Mouse (Mus musculus) ES-Bruce4 (cell line): ENCODE measurements around the gene Slc27a2. TPM values are rescaled to one million over a fixed set of nuclear protein-coding genes. Genes with fewer than 3 reads are reported as not detected.

Experiments used
- H3K27ac ChIP-seq: 2 replicates; pipeline ENCODE4 v1.5.1; 2012; ENCODE audit warnings: low read length, inconsistent platforms; ENCODE audit not compliant: insufficient read depth
- H3K27me3 ChIP-seq: 2 replicates; pipeline ENCODE4 v1.6.1; 2012; ENCODE audit warnings: mild to moderate bottlenecking, low read length, inconsistent platforms; ENCODE audit not compliant: control insufficient read depth, poor library complexity, insufficient read depth, severe bottlenecking
- H3K36me3 ChIP-seq: 2 replicates; pipeline ENCODE4 v1.6.1; 2012; ENCODE audit warnings: inconsistent platforms, mild to moderate bottlenecking, low read length, moderate library complexity; ENCODE audit not compliant: control insufficient read depth, poor library complexity, insufficient read depth, severe bottlenecking
- H3K4me1 ChIP-seq: one replicate; pipeline ENCODE4 v1.8.1; 2011; ENCODE audit warnings: low read length; ENCODE audit not compliant: control insufficient read depth, insufficient read depth
- H3K4me3 ChIP-seq: 2 replicates; pipeline ENCODE4 v1.5.1; 2011; ENCODE audit warnings: low read depth, mild to moderate bottlenecking, low read length
- H3K9ac ChIP-seq: 2 replicates; pipeline ENCODE4 v1.6.1; 2012; ENCODE audit warnings: low read depth, mild to moderate bottlenecking, inconsistent platforms; ENCODE audit not compliant: poor library complexity, severe bottlenecking
- H3K9me3 ChIP-seq: replicated peaks from 2 replicates; pipeline ENCODE4 v1.6.1; 2012; ENCODE audit warnings: mild to moderate bottlenecking, low read length, inconsistent platforms; ENCODE audit not compliant: control insufficient read depth, poor library complexity, insufficient read depth, severe bottlenecking
- CTCF ChIP-seq: IDR thresholded peaks from one replicate; pipeline ENCODE4 v1.8.1; 2011; ENCODE audit warnings: low read depth, low read length
- EP300 ChIP-seq: IDR thresholded peaks from 2 replicates; pipeline ENCODE4 v1.6.1; 2011; ENCODE audit warnings: low read depth, low read length; ENCODE audit not compliant: insufficient read depth
- POLR2A ChIP-seq: IDR thresholded peaks from one replicate; pipeline ENCODE4 v1.8.1; 2011; ENCODE audit warnings: low read length; ENCODE audit not compliant: insufficient read depth
- polyA plus RNA-seq: library from polyadenylated mRNA; stranded (reverse); fragments of >200 nt; gene quantifications from 2 replicates; pipeline ENCODE4 v1.2.4, GENCODE M21; 2011; ENCODE audit warnings: low read depth; ENCODE audit not compliant: missing spikeins, insufficient read depth, insufficient read length

The Slc27a2 gene
- polyA plus RNA-seq, 1 experiment, result 9.7 TPM

DNA sequence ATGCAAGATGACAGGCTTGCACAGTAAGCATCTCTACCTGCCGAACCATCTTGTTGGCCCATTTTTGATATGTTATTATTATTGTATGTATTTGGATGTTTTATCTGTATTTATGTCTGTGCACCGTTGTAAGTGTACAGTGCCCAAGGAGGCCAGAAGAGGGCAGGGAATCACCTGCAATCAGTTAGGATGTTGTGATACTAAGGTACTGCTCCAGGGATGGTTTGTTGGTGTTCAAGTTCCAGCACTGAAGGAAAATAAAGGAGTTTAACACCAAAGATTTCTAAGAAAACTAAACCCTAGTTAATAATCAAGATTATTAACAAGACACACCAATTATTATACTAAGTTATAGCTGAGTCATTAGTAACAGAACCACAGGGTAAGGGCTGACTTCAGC lies 81.0 kb downstream of the Slc27a2 start:
- Histone ChIP-seq H3K27ac (no peak overlapping the region), H3K27me3 (no peaks in the 10 kb centered on the region), H3K9ac (no peak overlapping the region), H3K9me3 (no peaks in the 10 kb centered on the region; the same call in 1 of the 2 replicates), H3K36me3 (peaks cover 8% of the 10 kb centered on the region; the same call in 1 of the 2 replicates), H3K4me3 (no peak overlapping the region), H3K4me1 (no peaks in the 10 kb centered on the region)
- TF ChIP-seq CTCF (no peak), POLR2A (no peak), EP300 (no peak)

DNA sequence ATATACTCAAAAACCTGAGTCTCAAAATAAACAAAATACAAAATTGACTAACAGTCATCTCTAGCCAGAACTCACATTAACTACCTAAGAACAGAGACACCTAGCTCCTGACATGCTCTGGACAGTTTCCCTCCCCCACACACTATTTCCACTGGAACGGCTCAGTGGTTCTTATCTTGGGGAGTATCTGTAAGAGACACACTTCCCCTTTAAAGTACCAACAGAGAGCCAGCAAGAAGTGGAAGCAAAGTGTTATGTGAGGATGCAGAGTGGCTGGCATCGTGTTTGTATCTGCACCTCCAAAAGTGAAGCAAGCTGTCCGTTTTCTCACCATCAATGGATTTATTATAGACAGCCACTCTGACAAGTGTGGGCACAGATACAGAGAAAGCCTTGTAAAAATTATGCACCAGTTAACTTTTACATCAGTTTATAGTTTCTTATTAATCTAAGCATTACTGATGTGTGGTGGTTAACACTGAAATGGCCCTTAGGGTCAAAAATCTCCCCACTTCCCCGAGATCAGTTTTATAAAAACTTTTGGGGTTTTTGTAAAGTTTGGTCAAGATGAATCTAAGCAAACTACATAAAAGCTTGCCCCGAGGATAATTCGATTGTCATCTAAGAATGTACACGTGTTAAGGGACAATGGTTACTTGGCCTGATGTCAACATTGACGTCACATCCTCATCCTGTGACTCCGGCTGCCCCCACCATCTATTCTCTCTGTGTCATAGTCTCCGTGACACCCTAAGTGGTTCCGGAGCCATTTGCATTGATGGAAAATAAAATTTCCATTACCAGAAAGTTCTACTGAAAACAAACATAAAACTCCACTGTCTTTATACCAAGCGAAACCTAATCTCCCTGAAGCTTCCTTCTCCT lies 84.0 kb downstream of the Slc27a2 start:
- Histone ChIP-seq H3K36me3 (peaks cover 4% of the 10 kb centered on the region), H3K4me1 (no peaks in the 10 kb centered on the region), H3K27ac (no peak overlapping the region), H3K27me3 (no peaks in the 10 kb centered on the region), H3K4me3 (no peak overlapping the region), H3K9ac (no peak overlapping the region), H3K9me3 (0 out of 2 replicates have a peak, but pooled peaks cover 3% of the 10 kb centered on the region)
- no peak for TF ChIP-seq EP300
- TF ChIP-seq POLR2A, result no peak
- TF ChIP-seq CTCF, result no peak

Other genes starting within 250 kb of the Slc27a2 start
- not detected in 2 replicates for gene Atp8b4, start 51.7 kb upstream of the Slc27a2 start, polyA plus RNA-seq
- gene Hdc, start 66.9 kb downstream of the Slc27a2 start, polyA plus RNA-seq, result not detected in 2 replicates
- 70.4 and 72.3 TPM in 2 replicates for gene Gabpb1, start 123.9 kb downstream of the Slc27a2 start, polyA plus RNA-seq
- gene Usp8, start 154.9 kb downstream of the Slc27a2 start, polyA plus RNA-seq, result 66.3 and 75.3 TPM in 2 replicates
- gene Usp50, start 231.1 kb downstream of the Slc27a2 start, polyA plus RNA-seq, result 6.0 and 8.1 TPM in 2 replicates